Comparison of ENCODE assay signal across 8 mouse cellular contexts in the genomic region with DNA sequence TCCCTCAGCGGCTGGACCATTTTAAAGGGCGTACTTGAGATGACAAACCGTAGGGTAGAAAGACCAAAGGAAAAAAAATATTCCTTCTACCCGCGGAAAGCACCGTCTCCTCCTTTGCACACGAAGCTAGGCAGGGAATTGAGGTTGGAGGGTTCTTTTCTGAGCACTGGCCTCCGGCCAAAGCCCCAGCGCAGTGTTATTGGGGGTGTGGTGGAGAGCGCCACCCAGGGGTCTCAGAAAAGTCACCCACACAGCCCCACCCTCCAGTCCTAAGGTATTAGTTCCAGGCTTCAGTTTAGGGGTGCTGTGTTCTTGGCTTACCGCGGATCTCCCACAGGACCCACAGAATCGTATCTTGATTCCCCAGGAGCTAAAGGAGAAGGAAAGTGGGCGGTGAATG. TPM values are rescaled to one million over a fixed set of nuclear protein-coding genes. Genes with fewer than 3 reads are reported as not detected.
DNase-seq lines count a peak whose midpoint lies in the region; ATAC-seq and TF ChIP-seq lines count a peak whose summit lies in the region.
"Had no signal": no experiment of that assay in that cellular context is flagged by ENCODE, and none has a peak within 500 bp of the region (broad histone marks: within the 10 kb centered on the region; RNA-seq: fewer than 3 reads in every experiment).

No protein-coding gene starts in this region.

- WGBS in kidney, embryonic 15.5 days = 12% methylated on average over 14 of the region's 14 CpGs

- 0 out of 6 replicates have a peak, but pooled peaks of 1 of the 3 experiments have one; percentile 14 for TF ChIP-seq CTCF in MEL (IDR thresholded peaks at IDR 0.05 in 2 of 3, conservative IDR thresholded peaks at IDR 0.05 in 1 of 3; ENCODE audit: control insufficient read depth in 1 of 3, insufficient read depth in 1 of 3, low read depth in 2 of 3, low read length in 3 of 3, poor library complexity in 1 of 3, severe bottlenecking in 1 of 3)

- peaks cover 2 to 14% of the 10 kb centered on the region in 2 experiments; a peak in 3 of 4 replicates for H3K4me1 ChIP-seq in MEL (ENCODE audit: control insufficient read depth in 1 of 2, insufficient read depth in 2 of 2, low read length in 2 of 2)
- peaks cover 33% of the 10 kb centered on the region for H3K4me1 ChIP-seq in kidney, embryonic 15.5 days

- H3K79me2 ChIP-seq in MEL (ENCODE audit: control insufficient read depth, insufficient read depth, low read length, poor library complexity) = no peaks in the 10 kb centered on the region

- no peak for TF ChIP-seq EP300 in MEL (IDR thresholded peaks at IDR 0.05; ENCODE audit: low read depth in 1 of 2, low read length in 2 of 2)

- H3K4me2 ChIP-seq in kidney, embryonic 15.5 days = peak overlapping the region; percentile 98

- no peaks in the 10 kb centered on the region for H3K9me3 ChIP-seq in MEL (replicated peaks; ENCODE audit: insufficient read depth, low read length)
- H3K9me3 ChIP-seq in kidney, embryonic 15.5 days (replicated peaks) = no peaks in the 10 kb centered on the region
- H3K9me3 ChIP-seq: liver, embryonic 15.5 days had no signal

- peaks cover 0 to 3% of the 10 kb centered on the region in 2 experiments; a peak in 1 of 4 replicates for H3K36me3 ChIP-seq in MEL (ENCODE audit: control insufficient read depth in 1 of 2, insufficient read depth in 2 of 2, low read length in 2 of 2)
- H3K36me3 ChIP-seq in kidney, embryonic 15.5 days = no peaks in the 10 kb centered on the region
- H3K36me3 ChIP-seq: liver, embryonic 15.5 days had no signal

- peak; percentile 1; the same call in 1 of the 2 replicates for TF ChIP-seq RAD21 in MEL (IDR thresholded peaks at IDR 0.05; ENCODE audit: low read depth, low read length)

- no peak overlapping the region for H3K9ac ChIP-seq in MEL (ENCODE audit: control insufficient read depth, low read depth, low read length, poor library complexity, severe bottlenecking)
- no peak overlapping the region for H3K9ac ChIP-seq in kidney, embryonic 15.5 days
- H3K9ac ChIP-seq: liver, embryonic 15.5 days had no signal

- H3K27ac ChIP-seq in MEL (ENCODE audit: control insufficient read depth, low read depth, low read length) = no peak overlapping the region
- H3K27ac ChIP-seq in kidney, embryonic 15.5 days = no peak overlapping the region
- H3K27ac ChIP-seq: liver, embryonic 15.5 days had no signal

- no peak for DNase-seq in MEL (ENCODE audit: low read depth, low spot score)
- peak; percentile 28 for DNase-seq in cerebellum, adult 9-10 months
- DNase-seq in gastrocnemius, postnatal 25 days = peak; percentile 39
- no peak for DNase-seq in yolk sac, embryonic 10.5 days (ENCODE audit: low spot score)
- no peak for DNase-seq in layer of hippocampus, adult 9-10 months (ENCODE audit: low spot score)

- no peak for TF ChIP-seq POLR2A in MEL (IDR thresholded peaks at IDR 0.05; ENCODE audit: control insufficient read depth in 1 of 2, insufficient read depth in 1 of 2, low read depth in 1 of 2, low read length in 2 of 2, poor library complexity in 1 of 2)

- ATAC-seq in kidney, embryonic 15.5 days (replicated peaks; ENCODE audit: low FRiP score) = no peak
- 0 out of 2 replicates have a peak, but pooled peaks have one; percentile 19 for ATAC-seq in megakaryocyte, adult 5-6 weeks (ENCODE audit: poor library complexity, severe bottlenecking)

- peaks cover 0 to 9% of the 10 kb centered on the region in 2 experiments; a peak in 2 of 4 replicates for H3K27me3 ChIP-seq in MEL (ENCODE audit: control insufficient read depth in 1 of 2, insufficient read depth in 2 of 2, low read length in 2 of 2)
- H3K27me3 ChIP-seq in kidney, embryonic 15.5 days = peaks cover 85% of the 10 kb centered on the region

- no peak overlapping the region for H3K4me3 ChIP-seq in MEL (ENCODE audit: control insufficient read depth in 1 of 2, insufficient read depth in 1 of 2, low read depth in 2 of 2, low read length in 2 of 2)
- H3K4me3 ChIP-seq in kidney, embryonic 15.5 days (replicated peaks) = peak overlapping the region; percentile 64; the same call in 1 of the 2 replicates

TF ChIP-seq in MEL, 35 proteins besides CTCF, POLR2A, EP300 and RAD21:
- TF ChIP-seq SMC3 (IDR thresholded peaks at IDR 0.05; ENCODE audit: low read depth, low read length) = no peak
- no peak for TF ChIP-seq ETS1 (IDR thresholded peaks at IDR 0.05; ENCODE audit: low read depth, low read length)
- TF ChIP-seq MAZ (IDR thresholded peaks at IDR 0.05; ENCODE audit: low read depth, low read length) = no peak
- TF ChIP-seq GATA1 (IDR thresholded peaks at IDR 0.05; ENCODE audit: low read depth, low read length) = no peak
- no peak for TF ChIP-seq GABPA (IDR thresholded peaks at IDR 0.05; ENCODE audit: low read depth, low read length)
- no peak for TF ChIP-seq NELFE (IDR thresholded peaks at IDR 0.05; ENCODE audit: low read depth, low read length)
- TF ChIP-seq ZKSCAN1 (IDR thresholded peaks at IDR 0.05; ENCODE audit: low read depth, low read length) = no peak
- no peak for TF ChIP-seq TAL1 (IDR thresholded peaks at IDR 0.05; ENCODE audit: low read length)
- TF ChIP-seq TBP (IDR thresholded peaks at IDR 0.05; ENCODE audit: low read depth, low read length) = no peak
- TF ChIP-seq UBTF (IDR thresholded peaks at IDR 0.05; ENCODE audit: borderline replicate concordance, insufficient read depth, low read depth, low read length) = no peak
- no peak for TF ChIP-seq TCF12 (IDR thresholded peaks at IDR 0.05; ENCODE audit: low read depth, low read length)
- TF ChIP-seq ZC3H11A (IDR thresholded peaks at IDR 0.05; ENCODE audit: low read depth, low read length) = no peak
- TF ChIP-seq NRF1 (IDR thresholded peaks at IDR 0.05; ENCODE audit: insufficient read depth, low read depth, low read length, poor library complexity, severe bottlenecking) = no peak

RNA-seq across cellular contexts. Expression of gene Zbtb16, which starts 1.2 kb away (rescaled TPM):
- total RNA-seq in MEL (2012; rRNA removed) = 0.04 and 0.07 TPM in 2 replicates
- polyA plus RNA-seq in MEL (2012; ENCODE audit: insufficient read depth in 1 of 2, insufficient read length in 2 of 2, low read depth in 1 of 2, low replicate concordance in 2 of 2, missing spikeins in 1 of 2) = under 1 TPM in 1 of 2 experiments, not detected in 1; 0.72 TPM
- 100 to 1,000 TPM; 102 to 134 TPM for total RNA-seq in gastrocnemius, postnatal 25 days (2021)
- 1.2 and 2.1 TPM in 2 replicates for polyA plus RNA-seq in kidney, embryonic 15.5 days (2015; fragmentation: Nextera tagmentation; extraction: Ambion mirVana)
- total RNA-seq in megakaryocyte, adult 5-6 weeks (2015) = 1.9 and 3.0 TPM in 2 replicates
- 2.2 and 2.7 TPM in 2 replicates for total RNA-seq in megakaryocyte, adult 5-6 weeks (2017)

Comparison
In these comparisons a context has a peak if more than half of its experiments do, and no peak if none do; other contexts are left out.
1. DNase-seq: peak in cerebellum, adult 9-10 months (single experiment) and gastrocnemius, postnatal 25 days (single experiment); none in MEL (single experiment), yolk sac, embryonic 10.5 days (single experiment) and layer of hippocampus, adult 9-10 months (single experiment).
2. RNA of gene Zbtb16, which starts 1.2 kb away (total RNA-seq): 102 to 134 TPM in gastrocnemius, postnatal 25 days; 1.9 to 3.0 TPM in megakaryocyte, adult 5-6 weeks and 0.04 to 0.07 TPM in MEL; every median in the first group is over 10 times any median in the second.